Mouse (Mus musculus) bone marrow, adult 2 months (tissue): ENCODE data around the gene Slc35d1. TPM values are rescaled to one million over a fixed set of nuclear protein-coding genes. Genes with fewer than 3 reads are reported as not detected.

Experiments
- H3K27ac ChIP-seq: fragments of 200-500 bp; 2 replicates; pipeline ENCODE4 v1.5.1; 2012; ENCODE audit warnings: low read depth, mild to moderate bottlenecking, control low read depth, inconsistent platforms, low read length; ENCODE audit not compliant: control insufficient read depth, poor library complexity, insufficient read depth
- H3K4me1 ChIP-seq: fragments of 200-500 bp; 2 replicates; pipeline ENCODE4 v1.6.1; 2011; ENCODE audit warnings: low read length; ENCODE audit not compliant: control insufficient read depth, insufficient read depth
- H3K4me3 ChIP-seq: fragments of 200-500 bp; replicated peaks from 2 replicates; pipeline ENCODE3; 2011; ENCODE audit warnings: mild to moderate bottlenecking, low read depth, low read length, control low read depth; ENCODE audit not compliant: control insufficient read depth
- CTCF ChIP-seq: fragments of 200-500 bp; IDR thresholded peaks from 2 replicates; pipeline ENCODE4 v1.5.1; 2011; ENCODE audit warnings: low read length, control low read depth; ENCODE audit not compliant: control insufficient read depth, insufficient read depth
- POLR2A ChIP-seq: fragments of 200-500 bp; IDR thresholded peaks from 2 replicates; pipeline ENCODE4 v1.6.1; 2011; ENCODE audit warnings: low read depth, mild to moderate bottlenecking, control low read depth, low read length, borderline replicate concordance; ENCODE audit not compliant: control insufficient read depth
- WGBS: fragments of 180-500 bp; shearing (Covaris S2); methylation state at CpG from one replicate; pipeline ENCODE4 v1.1.7; 2018; 5-methylcytosine and 5-hydroxymethylcytosine counted together
- polyA plus RNA-seq: library from polyadenylated mRNA; stranded (reverse); fragments of >200 nt; gene quantifications from 2 replicates; pipeline ENCODE4 v1.2.4, GENCODE M21; 2011; ENCODE audit warnings: low replicate concordance; ENCODE audit not compliant: missing spikeins, insufficient read depth, insufficient read length

The Slc35d1 gene
- polyA plus RNA-seq: 3.8 and 4.9 TPM in 2 replicates

GRCm38 (mm10) chr4:103214925-103215820, at the start of gene Slc35d1:
Gene Slc35d1 (minus strand): TSS chr4:103215164.
- Histone ChIP-seq H3K4me3 (peak within 1 kb of the TSS; percentile 90), H3K27ac (peak within 1 kb of the TSS; percentile 81), H3K4me1 (peaks cover 2% of the 10 kb centered on the region)
- 2% methylated on average over 70 of the region's 70 CpGs for WGBS
- TF ChIP-seq CTCF: no peak
- TF ChIP-seq POLR2A: peak; percentile 42; the same call in 1 of the 2 replicates

GRCm38 (mm10) chr4:103263812-103264396, 48.9 kb upstream of the Slc35d1 start:
- 58% methylated on average over 8 of the region's 8 CpGs for WGBS
- TF ChIP-seq CTCF: no peak
- TF ChIP-seq POLR2A: no peak
- no peaks in the 10 kb centered on the region for H3K4me1 ChIP-seq
- H3K4me3 ChIP-seq: no peak overlapping the region
- no peak overlapping the region for H3K27ac ChIP-seq

GRCm38 (mm10) chr4:103263378-103263777, 48.4 kb upstream of the Slc35d1 start:
- no peak for TF ChIP-seq CTCF
- TF ChIP-seq POLR2A: no peak
- 56% methylated on average over 5 of the region's 5 CpGs for WGBS
- no peak overlapping the region for H3K27ac ChIP-seq
- no peaks in the 10 kb centered on the region for H3K4me1 ChIP-seq
- no peak overlapping the region for H3K4me3 ChIP-seq

- no peaks in the 10 kb centered on the region for H3K4me1 ChIP-seq
- 71% methylated on average over 3 of the region's 3 CpGs for WGBS
- no peak for TF ChIP-seq CTCF
- TF ChIP-seq POLR2A: no peak
- no peak overlapping the region for H3K4me3 ChIP-seq
- no peak overlapping the region for H3K27ac ChIP-seq
These were observed 43.9 kb upstream of the Slc35d1 start for GRCm38 (mm10) chr4:103258817-103259216.

- no peak for TF ChIP-seq POLR2A
- TF ChIP-seq CTCF: no peak
- Histone ChIP-seq H3K27ac (no peak overlapping the region), H3K4me3 (no peak overlapping the region), H3K4me1 (no peaks in the 10 kb centered on the region)
- WGBS: 60% methylated on average over 4 of the region's 4 CpGs
These were observed 38.9 kb upstream of the Slc35d1 start for GRCm38 (mm10) chr4:103253846-103254245.

GRCm38 (mm10) chr4:103249436-103250085, 34.6 kb upstream of the Slc35d1 start:
- TF ChIP-seq CTCF (no peak), POLR2A (no peak)
- H3K4me3 ChIP-seq: no peak overlapping the region
- no peaks in the 10 kb centered on the region for H3K4me1 ChIP-seq
- 30% methylated on average over 6 of the region's 6 CpGs for WGBS
- no peak overlapping the region for H3K27ac ChIP-seq

- no peaks in the 10 kb centered on the region for H3K4me1 ChIP-seq
- no peak overlapping the region for H3K4me3 ChIP-seq
- no peak for TF ChIP-seq POLR2A
- TF ChIP-seq CTCF: no peak
- no peak overlapping the region for H3K27ac ChIP-seq
- 86% methylated on average over 2 of the region's 2 CpGs for WGBS
These were observed 32.8 kb upstream of the Slc35d1 start for GRCm38 (mm10) chr4:103247813-103248212.

- Histone ChIP-seq H3K4me3 (no peak overlapping the region), H3K4me1 (no peaks in the 10 kb centered on the region), H3K27ac (no peak overlapping the region)
- 83% methylated on average over 3 of the region's 3 CpGs for WGBS
- no peak for TF ChIP-seq POLR2A
- no peak for TF ChIP-seq CTCF
These were observed 32.3 kb upstream of the Slc35d1 start for GRCm38 (mm10) chr4:103247249-103247648.
